Mouse (Mus musculus): ENCODE data around the gene Allc. TPM values are rescaled to one million over a fixed set of nuclear protein-coding genes. Genes with fewer than 3 reads are reported as not detected.

Gene Allc
- polyA plus RNA-seq, 1 experiment from 2014 or later = not detected

Other genes starting within 250 kb of the Allc start
- not detected in 2 replicates for gene Dcdc2c, start 30.1 kb downstream of the Allc start, polyA plus RNA-seq (2015; fragmentation: Nextera tagmentation; extraction: Ambion mirVana)
- 7.8 and 7.9 TPM in 2 replicates for gene Colec11, start 40.9 kb upstream of the Allc start, polyA plus RNA-seq (2015; fragmentation: Nextera tagmentation; extraction: Ambion mirVana)
- 394 and 428 TPM in 2 replicates for gene Rps7, start 53.4 kb upstream of the Allc start, polyA plus RNA-seq (2015; fragmentation: Nextera tagmentation; extraction: Ambion mirVana)
- gene Rnaseh1, start 67.1 kb upstream of the Allc start, polyA plus RNA-seq (2015; fragmentation: Nextera tagmentation; extraction: Ambion mirVana) = 19.0 and 19.6 TPM in 2 replicates
- gene Adi1, start 92.7 kb upstream of the Allc start, polyA plus RNA-seq (2015; fragmentation: Nextera tagmentation; extraction: Ambion mirVana) = 44.3 TPM in 2 replicates
- gene Trappc12, start 167.9 kb upstream of the Allc start, polyA plus RNA-seq (2015; fragmentation: Nextera tagmentation; extraction: Ambion mirVana) = 29.5 and 30.5 TPM in 2 replicates
- 20.5 and 24.8 TPM in 2 replicates for gene Eipr1, start 169.3 kb upstream of the Allc start, polyA plus RNA-seq (2015; fragmentation: Nextera tagmentation; extraction: Ambion mirVana)

All from heart, embryonic 13.5 days (tissue).